Mouse (Mus musculus) MEL (cell line): ENCODE results near the gene Fam129c. TPM values are rescaled to one million over a fixed set of nuclear protein-coding genes. Genes with fewer than 3 reads are reported as not detected.

Experiments
- DNase-seq: peaks from one replicate; pipeline ENCODE4 v3.0.0; 2011; ENCODE audit warnings: low read depth, low spot score
- H3K27ac ChIP-seq: 2 replicates; pipeline ENCODE4 v1.5.1; 2012; ENCODE audit warnings: low read depth, mild to moderate bottlenecking, control low read depth, low read length, moderate library complexity; ENCODE audit not compliant: control insufficient read depth
- H3K27me3 ChIP-seq, 2 experiments: fragments of 150-350 bp in 1 of 2; sonication (generic) in 1 of 2; 2 replicates each; pipeline ENCODE4 v1.6.1; 2012; ENCODE audit warnings: low read length in 2 of 2, mild to moderate bottlenecking in 2 of 2, improper control_type of control experiment in 1 of 2, moderate library complexity in 1 of 2; ENCODE audit not compliant: insufficient read depth in 2 of 2, control insufficient read depth in 1 of 2
- H3K36me3 ChIP-seq, 2 experiments: 2 replicates each; pipeline ENCODE4 v1.6.1; 2012 to 2014; ENCODE audit warnings: low read length in 2 of 2, improper control_type of control experiment in 1 of 2, inconsistent platforms in 1 of 2, mild to moderate bottlenecking in 1 of 2; ENCODE audit not compliant: insufficient read depth in 2 of 2, control insufficient read depth in 1 of 2
- H3K4me1 ChIP-seq, 2 experiments: fragments of 150-350 bp in 1 of 2; sonication (generic) in 1 of 2; 2 replicates each; pipeline ENCODE4 v1.6.1; 2012; ENCODE audit warnings: low read length in 2 of 2, improper control_type of control experiment in 1 of 2, mild to moderate bottlenecking in 1 of 2; ENCODE audit not compliant: insufficient read depth in 2 of 2, control insufficient read depth in 1 of 2
- H3K4me3 ChIP-seq, 2 experiments: fragments of 150-350 bp in 1 of 2; sonication (generic) in 1 of 2; 2 replicates each; pipeline ENCODE4 v1.5.1; 2012; ENCODE audit warnings: low read depth in 2 of 2, low read length in 2 of 2, mild to moderate bottlenecking in 2 of 2, moderate library complexity in 2 of 2, control low read depth in 1 of 2, improper control_type of control experiment in 1 of 2; ENCODE audit not compliant: control insufficient read depth in 1 of 2, insufficient read depth in 1 of 2
- H3K79me2 ChIP-seq: 2 replicates; pipeline ENCODE4 v1.6.1; 2012; ENCODE audit warnings: mild to moderate bottlenecking, low read length, moderate library complexity; ENCODE audit not compliant: control insufficient read depth, poor library complexity, insufficient read depth
- H3K9ac ChIP-seq: 2 replicates; pipeline ENCODE4 v1.6.1; 2012; ENCODE audit warnings: low read depth, mild to moderate bottlenecking, control low read depth, low read length, moderate library complexity; ENCODE audit not compliant: control insufficient read depth, poor library complexity, severe bottlenecking
- H3K9me3 ChIP-seq: fragments of 150-350 bp; sonication (generic); replicated peaks from 2 replicates; pipeline ENCODE4 v1.6.1; 2012; ENCODE audit warnings: mild to moderate bottlenecking, low read length, improper control_type of control experiment, moderate library complexity; ENCODE audit not compliant: insufficient read depth
- BHLHE40 ChIP-seq: IDR thresholded peaks from 2 replicates; pipeline ENCODE4 v1.6.1; 2012; ENCODE audit warnings: low read depth, mild to moderate bottlenecking, inconsistent platforms, low read length, improper control_type of control experiment, borderline replicate concordance
- ELF1 ChIP-seq: IDR thresholded peaks from 2 replicates; pipeline ENCODE4 v1.6.1; 2014; ENCODE audit warnings: low read depth, mild to moderate bottlenecking, inconsistent platforms, low read length, improper control_type of control experiment, moderate library complexity
- HCFC1 ChIP-seq: IDR thresholded peaks from 2 replicates; pipeline ENCODE4 v1.6.1; 2012; ENCODE audit warnings: low read depth, mild to moderate bottlenecking, inconsistent platforms, low read length, improper control_type of control experiment, moderate library complexity
- MAZ ChIP-seq: IDR thresholded peaks from 2 replicates; pipeline ENCODE4 v1.6.1; 2012; ENCODE audit warnings: low read depth, mild to moderate bottlenecking, inconsistent platforms, low read length, improper control_type of control experiment
- MXI1 ChIP-seq: IDR thresholded peaks from 2 replicates; pipeline ENCODE4 v1.6.1; 2011; ENCODE audit warnings: mild to moderate bottlenecking, low read depth, low read length, improper control_type of control experiment
- MYC ChIP-seq: IDR thresholded peaks from 2 replicates; pipeline ENCODE4 v1.6.1; 2011; ENCODE audit warnings: low read depth, mild to moderate bottlenecking, low read length, improper control_type of control experiment, moderate library complexity
- NRF1 ChIP-seq: IDR thresholded peaks from 2 replicates; pipeline ENCODE4 v1.6.1; 2014; ENCODE audit warnings: low read depth, mild to moderate bottlenecking, inconsistent platforms, low read length, improper control_type of control experiment, moderate library complexity; ENCODE audit not compliant: poor library complexity, insufficient read depth, severe bottlenecking
- RAD21 ChIP-seq: IDR thresholded peaks from 2 replicates; pipeline ENCODE4 v1.6.1; 2011; ENCODE audit warnings: mild to moderate bottlenecking, low read depth, low read length, improper control_type of control experiment
- TBP ChIP-seq: IDR thresholded peaks from 2 replicates; pipeline ENCODE4 v1.8.0; 2011; ENCODE audit warnings: low read depth, low read length, improper control_type of control experiment
- TCF12 ChIP-seq: IDR thresholded peaks from 2 replicates; pipeline ENCODE4 v1.6.1; 2014; ENCODE audit warnings: low read depth, mild to moderate bottlenecking, inconsistent platforms, low read length, improper control_type of control experiment, moderate library complexity
- polyA plus RNA-seq, 2 experiments: library from polyadenylated mRNA; stranded (reverse) in 1 of 2; unstranded in 1 of 2; fragments of >175 nt in 1 of 2; fragments of >200 nt in 1 of 2; gene quantifications; 2 replicates each; pipeline versions ENCODE4 v1.2.1 to v1.2.4; 2012; ENCODE audit warnings: low replicate concordance in 2 of 2, low read depth in 1 of 2; ENCODE audit not compliant: insufficient read length in 2 of 2, insufficient read depth in 1 of 2, missing spikeins in 1 of 2
- total RNA-seq: library from RNA; depleted of rRNA; stranded (reverse); fragments of 300-350 nt; gene quantifications from 2 replicates; pipeline ENCODE4 v1.2.3, GENCODE M21; 2012

The Fam129c gene
- total and polyA plus RNA-seq, 3 experiments = 7.6 to 8.3 TPM; not detected in 1

DNA sequence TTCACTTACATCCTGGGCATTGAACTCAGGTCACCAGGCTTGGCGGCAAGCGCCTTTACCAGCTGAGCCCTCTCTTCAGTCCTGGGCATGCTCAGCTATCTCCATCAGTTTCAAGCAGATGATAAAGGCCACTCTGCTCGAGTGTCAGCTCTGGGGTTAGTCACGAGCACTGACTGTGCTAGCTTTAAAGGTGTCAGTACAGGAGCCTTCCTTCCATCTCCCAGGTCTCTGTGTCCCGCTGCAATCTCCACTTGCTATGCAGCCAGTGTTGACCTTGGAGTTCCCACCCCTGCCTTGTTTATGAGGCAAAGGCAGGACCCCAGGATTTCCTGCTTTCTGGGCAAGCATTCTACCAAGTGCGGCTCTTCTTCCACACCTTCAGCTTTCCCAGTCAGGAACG is 29.9 kb upstream of the Fam129c start:
- Histone ChIP-seq H3K27me3 (no peaks in the 10 kb centered on the region), H3K4me3 (no peak overlapping the region), H3K27ac (no peak overlapping the region), H3K79me2 (no peaks in the 10 kb centered on the region), H3K36me3 (no peaks in the 10 kb centered on the region), H3K9ac (no peak overlapping the region), H3K4me1 (no peaks in the 10 kb centered on the region; a peak in 1 of 4 replicates), H3K9me3 (no peaks in the 10 kb centered on the region)
- no peak for DNase-seq
- no peak for TF ChIP-seq TCF12
- TF ChIP-seq NRF1 = peak; percentile 23; the same call in 1 of the 2 replicates
- no peak for TF ChIP-seq MYC

DNA sequence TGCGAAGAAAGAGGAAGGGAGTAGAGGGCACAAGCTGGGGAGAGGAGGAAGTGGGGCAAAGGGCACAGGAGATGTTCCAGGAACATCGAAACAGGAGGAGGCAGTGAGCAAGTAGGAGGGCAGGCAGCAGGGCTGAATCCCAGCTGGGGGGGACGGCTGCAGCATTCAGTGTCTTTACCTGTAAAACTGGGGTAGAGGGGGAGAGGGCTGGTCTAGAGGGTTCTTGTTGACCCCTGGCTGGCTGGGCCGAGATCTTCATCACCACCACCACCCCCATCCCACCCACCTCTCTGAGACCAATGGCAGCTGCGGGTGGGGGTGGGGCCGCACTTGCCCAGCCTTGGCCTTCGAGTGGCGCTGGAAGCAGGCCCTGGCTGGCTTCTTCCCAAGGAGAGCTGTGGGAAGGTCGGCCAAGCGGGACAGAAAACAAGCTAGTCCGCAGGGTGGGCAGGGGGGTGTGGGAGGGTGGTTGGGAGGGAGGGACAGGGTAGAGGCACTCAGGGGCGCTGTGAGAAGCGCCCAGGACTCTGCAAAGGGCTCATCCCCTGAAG is 29.0 kb upstream of the Fam129c start, which contains the start of gene Slc27a1:
Gene Slc27a1 (plus strand): TSS at position 496 of the 551 bp plus-strand sequence.
- no peaks in the 10 kb centered on the region; a peak in 1 of 4 replicates for H3K27me3 ChIP-seq
- no peaks in the 10 kb centered on the region for H3K79me2 ChIP-seq
- DNase-seq = no peak
- no peak within 1 kb of the TSS for H3K4me3 ChIP-seq
- H3K9me3 ChIP-seq = no peaks in the 10 kb centered on the region
- no peak within 1 kb of the TSS for H3K27ac ChIP-seq
- H3K36me3 ChIP-seq = no peaks in the 10 kb centered on the region
- no peak within 1 kb of the TSS for H3K9ac ChIP-seq
- TF ChIP-seq HCFC1 = no peak
- no peak for TF ChIP-seq RAD21
- TF ChIP-seq TBP = no peak
- H3K4me1 ChIP-seq = no peaks in the 10 kb centered on the region; a peak in 1 of 4 replicates

DNA sequence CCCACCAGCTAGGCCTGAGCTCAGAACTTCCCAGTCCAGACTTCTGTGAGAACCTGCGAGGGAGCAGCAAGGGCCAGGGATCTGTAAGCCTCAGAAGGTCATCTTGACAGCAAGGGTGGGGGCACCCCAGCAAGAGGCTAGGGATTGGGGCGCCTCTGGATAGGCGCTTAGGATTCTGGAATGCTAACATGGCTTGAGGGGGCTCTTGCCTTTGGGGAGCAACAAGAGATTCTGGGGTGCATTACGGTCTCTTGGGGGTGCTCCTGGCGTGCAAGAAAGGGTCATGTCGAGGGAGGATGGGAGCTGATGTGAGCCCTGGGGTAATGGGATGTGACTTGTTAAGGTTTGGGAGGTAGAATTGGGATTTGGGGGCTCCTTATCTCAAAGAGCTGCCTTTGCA is 28.5 kb upstream of the Fam129c start:
- Histone ChIP-seq H3K27ac (no peak overlapping the region), H3K4me1 (no peaks in the 10 kb centered on the region; a peak in 1 of 4 replicates), H3K79me2 (no peaks in the 10 kb centered on the region), H3K4me3 (no peak overlapping the region), H3K27me3 (no peaks in the 10 kb centered on the region; a peak in 1 of 4 replicates), H3K9me3 (no peaks in the 10 kb centered on the region), H3K9ac (no peak overlapping the region), H3K36me3 (no peaks in the 10 kb centered on the region)
- DNase-seq = no peak
- TF ChIP-seq BHLHE40 = no peak
- no peak for TF ChIP-seq MXI1
- no peak for TF ChIP-seq ELF1
- no peak for TF ChIP-seq MAZ
